Mouse (Mus musculus): ENCODE measurements around the gene Med21. TPM values are rescaled to one million over a fixed set of nuclear protein-coding genes. Genes with fewer than 3 reads are reported as not detected.

Gene Med21
- 10 to 100 TPM; 53.8 to 59.7 TPM for total RNA-seq (2021)

- DNase-seq, result peak; percentile 99
- intact Hi-C loops (cut with DNase I), result loop anchor here (5.0 kb wide), 1 partner anchor 140 kb away; the partner anchor contains the start of gene Itpr2
These were observed at the start of gene Med21, which contains the start of gene Tm7sf3 for GRCm38 (mm10) chr6:146642276-146643183. Gene Med21 (plus strand): TSS chr6:146642547. Gene Tm7sf3 (minus strand): TSS chr6:146642824.

- intact Hi-C loops (cut with DNase I), result no loop called here
- no peak for DNase-seq
These were observed 39.7 kb upstream of the Med21 start for GRCm38 (mm10) chr6:146602601-146603000.

GRCm38 (mm10) chr6:146603651-146604050, 38.7 kb upstream of the Med21 start:
- DNase-seq, result peak; percentile 13 to 25
- intact Hi-C loops (cut with DNase I), result no loop called here

GRCm38 (mm10) chr6:146611385-146611784, 31.0 kb upstream of the Med21 start:
- intact Hi-C loops (cut with DNase I), result no loop called here
- DNase-seq, result no peak

- intact Hi-C loops (cut with DNase I), result no loop called here
- no peak for DNase-seq
These were observed 30.4 kb upstream of the Med21 start for GRCm38 (mm10) chr6:146611897-146612296.

- no peak for DNase-seq
- intact Hi-C loops (cut with DNase I), result no loop called here
These were observed 29.6 kb upstream of the Med21 start for GRCm38 (mm10) chr6:146612736-146613135.

GRCm38 (mm10) chr6:146613907-146614306, 28.4 kb upstream of the Med21 start:
- intact Hi-C loops (cut with DNase I), result no loop called here
- DNase-seq, result no peak

- no peak for DNase-seq
- intact Hi-C loops (cut with DNase I), result no loop called here
These were observed 27.8 kb upstream of the Med21 start for GRCm38 (mm10) chr6:146614541-146614940.

GRCm38 (mm10) chr6:146615891-146616290, 26.5 kb upstream of the Med21 start:
- DNase-seq, result no peak
- intact Hi-C loops (cut with DNase I), result no loop called here

- DNase-seq, result no peak
- intact Hi-C loops (cut with DNase I), result no loop called here
These were observed 25.7 kb upstream of the Med21 start for GRCm38 (mm10) chr6:146616670-146617069.

GRCm38 (mm10) chr6:146628123-146628522, 14.2 kb upstream of the Med21 start:
- intact Hi-C loops (cut with DNase I), result no loop called here
- no peak for DNase-seq

GRCm38 (mm10) chr6:146629781-146630756, 12.3 kb upstream of the Med21 start:
- DNase-seq, result no peak
- intact Hi-C loops (cut with DNase I), result no loop called here

GRCm38 (mm10) chr6:146630961-146631360, 11.4 kb upstream of the Med21 start:
- intact Hi-C loops (cut with DNase I), result no loop called here
- no peak for DNase-seq

GRCm38 (mm10) chr6:146631847-146632246, 10.5 kb upstream of the Med21 start:
- DNase-seq, result no peak
- intact Hi-C loops (cut with DNase I), result loop anchor here (2.0 kb wide), 1 partner anchor 53 kb away; no protein-coding TSS in a partner anchor

- no peak for DNase-seq
- intact Hi-C loops (cut with DNase I), result loop anchor here (2.0 kb wide), 1 partner anchor 54 kb away; no protein-coding TSS in a partner anchor
These were observed 9.9 kb upstream of the Med21 start for GRCm38 (mm10) chr6:146632403-146632802.

- intact Hi-C loops (cut with DNase I), result loop anchor here (2.0 kb wide), 1 partner anchor 54 kb away; no protein-coding TSS in a partner anchor
- peak in 1 of 2 experiments; percentile 23 for DNase-seq
These were observed 9.2 kb upstream of the Med21 start for GRCm38 (mm10) chr6:146633097-146633496.

- intact Hi-C loops (cut with DNase I), result loop anchor here (2.0 kb wide), 1 partner anchor 55 kb away; no protein-coding TSS in a partner anchor
- peak; percentile 52 to 54 for DNase-seq
These were observed 8.7 kb upstream of the Med21 start for GRCm38 (mm10) chr6:146633629-146634014.

- intact Hi-C loops (cut with DNase I), result no loop called here
- DNase-seq, result peak; percentile 83 to 87
These were observed 8.2 kb upstream of the Med21 start for GRCm38 (mm10) chr6:146634015-146634722.

- intact Hi-C loops (cut with DNase I), result no loop called here
- DNase-seq, result no peak
These were observed 7.4 kb upstream of the Med21 start for GRCm38 (mm10) chr6:146634759-146635606.

Data from heart, postnatal 10 days (tissue).